Mouse (Mus musculus): ENCODE results near the gene Olfr1453. TPM values are rescaled to one million over a fixed set of nuclear protein-coding genes. Genes with fewer than 3 reads are reported as not detected.

Olfr1453 gene
- not detected in 2 replicates for polyA plus RNA-seq (2012; rRNA removed)

DNA sequence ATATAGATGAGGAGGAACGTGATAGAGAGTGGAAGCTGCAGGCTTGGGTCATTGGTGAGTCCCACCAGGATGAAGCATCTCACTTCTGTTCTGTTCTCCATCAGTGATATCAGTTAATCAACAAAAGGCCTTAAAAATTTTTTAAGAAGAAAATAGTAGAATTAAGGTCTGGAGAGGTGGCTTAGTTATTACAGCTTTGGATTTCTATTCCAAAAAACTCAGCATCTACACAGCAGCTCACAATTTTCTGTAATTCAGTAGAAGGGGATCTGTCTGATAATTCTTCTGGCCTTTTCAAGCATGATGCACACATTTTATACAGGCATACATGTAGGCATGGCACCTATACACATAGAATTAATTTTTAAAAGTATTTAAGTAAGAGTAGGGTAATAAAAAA, at the start of gene Olfr1453:
Gene Olfr1453, minus strand, starts transcription at position 101 of the 400 bp plus-strand sequence.

DNA sequence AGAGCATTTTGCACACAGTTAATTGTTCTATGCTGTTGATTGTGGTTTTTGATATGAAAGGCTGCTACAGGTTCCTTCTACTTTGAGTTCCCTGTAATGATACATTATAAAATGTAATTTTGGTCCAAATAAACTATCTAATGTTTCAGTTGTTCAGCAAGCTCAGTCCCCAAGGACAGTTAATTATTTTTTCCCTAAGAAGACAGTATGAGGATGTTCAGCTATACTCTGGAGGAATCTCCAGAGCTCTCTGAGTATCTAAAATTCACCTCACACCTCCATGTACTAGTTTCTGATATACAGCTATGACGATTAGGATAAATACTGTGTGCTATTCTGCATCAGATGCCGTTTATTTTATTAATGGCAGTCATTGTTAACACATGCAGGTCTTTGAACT, 32.2 kb upstream of the Olfr1453 start, which contains the start of gene Olfr1454:
Gene Olfr1454, plus strand, starts transcription at position 301 of the 400 bp plus-strand sequence.

DNA sequence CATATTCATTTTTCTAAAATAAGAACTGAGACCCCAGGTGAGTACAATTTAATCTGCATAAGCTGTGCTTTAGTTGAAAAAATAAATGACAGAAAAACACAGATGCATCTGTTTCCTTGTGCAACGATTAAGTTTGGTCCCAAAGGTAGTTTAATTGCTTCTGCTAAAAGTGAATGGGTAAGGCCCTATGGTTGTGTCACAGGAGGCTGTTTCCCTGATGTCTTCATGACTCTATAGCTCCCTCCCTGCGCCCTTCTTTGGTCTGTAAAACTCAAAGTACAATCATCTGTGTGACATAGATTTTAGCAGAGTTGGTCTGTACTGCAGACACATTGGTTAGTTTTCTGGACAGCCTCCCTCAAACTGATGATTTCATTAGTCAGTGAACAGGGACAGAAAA, 33.4 kb downstream of the Olfr1453 start, which contains the start of gene Olfr1451:
Gene Olfr1451, plus strand, starts transcription at position 301 of the 400 bp plus-strand sequence.

Other genes with a start within 250 kb of the Olfr1453 start
- 12.1 and 13.4 TPM in 2 replicates for gene Zfp91, start 232.2 kb downstream of the Olfr1453 start, polyA plus RNA-seq (2012; rRNA removed)
- gene Lpxn, start 232.1 kb downstream of the Olfr1453 start, polyA plus RNA-seq (2012; rRNA removed), result 2.4 and 2.7 TPM in 2 replicates
- gene Gm5244, start 181.6 kb downstream of the Olfr1453 start, polyA plus RNA-seq (2012; rRNA removed), result not detected in 2 replicates
- gene Olfr1444, start 171.0 kb downstream of the Olfr1453 start, polyA plus RNA-seq (2012; rRNA removed), result not detected in 2 replicates
- not detected in 2 replicates for gene Olfr1445, start 144.5 kb downstream of the Olfr1453 start, polyA plus RNA-seq (2012; rRNA removed)
- not detected in 2 replicates for gene Olfr1446, start 134.8 kb downstream of the Olfr1453 start, polyA plus RNA-seq (2012; rRNA removed)
- not detected in 2 replicates for gene Olfr1447, start 124.6 kb downstream of the Olfr1453 start, polyA plus RNA-seq (2012; rRNA removed)
- gene Olfr1448, start 103.9 kb downstream of the Olfr1453 start, polyA plus RNA-seq (2012; rRNA removed), result not detected in 2 replicates
- gene Olfr1449, start 97.5 kb downstream of the Olfr1453 start, polyA plus RNA-seq (2012; rRNA removed), result not detected in 2 replicates
- not detected in 2 replicates for gene Olfr1450, start 78.1 kb downstream of the Olfr1453 start, polyA plus RNA-seq (2012; rRNA removed)
- gene Olfr1451, start 33.3 kb downstream of the Olfr1453 start, polyA plus RNA-seq (2012; rRNA removed), result not detected in 2 replicates
- gene Olfr1454, start 32.3 kb upstream of the Olfr1453 start, polyA plus RNA-seq (2012; rRNA removed), result not detected in 2 replicates
- gene Olfr1457, start 69.6 kb upstream of the Olfr1453 start, polyA plus RNA-seq (2012; rRNA removed), result not detected in 2 replicates
- gene Olfr1458, start 78.4 kb upstream of the Olfr1453 start, polyA plus RNA-seq (2012; rRNA removed), result not detected in 2 replicates
- not detected in 2 replicates for gene Olfr1459, start 121.2 kb upstream of the Olfr1453 start, polyA plus RNA-seq (2012; rRNA removed)
- gene Olfr1461, start 134.7 kb upstream of the Olfr1453 start, polyA plus RNA-seq (2012; rRNA removed), result not detected in 2 replicates
- not detected in 2 replicates for gene Olfr1462, start 157.4 kb upstream of the Olfr1453 start, polyA plus RNA-seq (2012; rRNA removed)
- gene Olfr1463, start 203.0 kb upstream of the Olfr1453 start, polyA plus RNA-seq (2012; rRNA removed), result not detected in 2 replicates